Comparison of ENCODE assay signal across 18 mouse cellular contexts in genomic region chr17:29422337-29422736, GRCm38 (mm10).
DNase-seq lines count a peak whose midpoint lies in the region; ATAC-seq and TF ChIP-seq lines count a peak whose summit lies in the region.
"Had no signal": no experiment of that assay in that cellular context is flagged by ENCODE, and none has a peak within 500 bp of the region (broad histone marks: within the 10 kb centered on the region; RNA-seq: fewer than 3 reads in every experiment).

No protein-coding gene starts in this region.

- H3K9ac ChIP-seq in heart, postnatal 0 days (replicated peaks; ENCODE audit: low read depth, low read length), result no peak overlapping the region
- no peak overlapping the region for H3K9ac ChIP-seq in liver, postnatal 0 days (replicated peaks)
- no peak overlapping the region for H3K9ac ChIP-seq in liver, embryonic 11.5 days (ENCODE audit: low read depth, low read length)
- H3K9ac ChIP-seq: heart, embryonic 12.5 days; limb, embryonic 12.5 days; lung, embryonic 15.5 days; stomach, embryonic 15.5 days had no signal

- ATAC-seq in heart, postnatal 0 days (ENCODE audit: insufficient read depth, low read depth), result no peak
- no peak for ATAC-seq in liver, postnatal 0 days
- no peak for ATAC-seq in liver, embryonic 11.5 days (replicated peaks; ENCODE audit: low FRiP score)
- ATAC-seq: midbrain, embryonic 16.5 days; Patski had no signal

- peak overlapping the region; percentile 80; the same call in 1 of the 2 replicates for H3K27ac ChIP-seq in heart, postnatal 0 days (ENCODE audit: low read depth)
- H3K27ac ChIP-seq in liver, postnatal 0 days (ENCODE audit: low read depth), result no peak overlapping the region
- H3K27ac ChIP-seq in liver, embryonic 11.5 days (ENCODE audit: low read depth, low read length), result no peak overlapping the region
- H3K27ac ChIP-seq in bone marrow, adult 2 months (ENCODE audit: control insufficient read depth, insufficient read depth, low read depth, low read length, poor library complexity), result no peak overlapping the region
- H3K27ac ChIP-seq: forebrain, embryonic 10.5 days; limb, embryonic 12.5 days; lung, embryonic 15.5 days; stomach, embryonic 15.5 days had no signal

- WGBS in heart, postnatal 0 days, result 91% methylated on average over 6 of the region's 6 CpGs
- 87% methylated on average over 6 of the region's 6 CpGs for WGBS in liver, postnatal 0 days (ENCODE audit: insufficient replicate concordance)
- WGBS in liver, embryonic 11.5 days, result 88% methylated on average over 6 of the region's 6 CpGs
- 93% methylated on average over 6 of the region's 6 CpGs for WGBS in bone marrow, adult 2 months

- no peak overlapping the region for H3K4me3 ChIP-seq in heart, postnatal 0 days (ENCODE audit: low read depth, low read length)
- H3K4me3 ChIP-seq in liver, postnatal 0 days (ENCODE audit: low read depth, low read length), result no peak overlapping the region
- H3K4me3 ChIP-seq in liver, embryonic 11.5 days (ENCODE audit: low read depth, low read length), result no peak overlapping the region
- no peak overlapping the region for H3K4me3 ChIP-seq in E14TG2a.4 (replicated peaks; ENCODE audit: low read length)
- no peak overlapping the region for H3K4me3 ChIP-seq in bone marrow, adult 2 months (replicated peaks; ENCODE audit: control insufficient read depth, low read depth, low read length)
- H3K4me3 ChIP-seq: forebrain, embryonic 10.5 days; heart, embryonic 12.5 days; limb, embryonic 12.5 days; lung, embryonic 15.5 days; megakaryocyte, embryonic 14.5 days; stomach, embryonic 15.5 days had no signal

- no peaks in the 10 kb centered on the region for H3K36me3 ChIP-seq in heart, postnatal 0 days (replicated peaks; ENCODE audit: control insufficient read depth, insufficient read depth, low read length)
- H3K36me3 ChIP-seq in liver, postnatal 0 days (replicated peaks; ENCODE audit: insufficient read depth, low read length), result no peaks in the 10 kb centered on the region
- H3K36me3 ChIP-seq in liver, embryonic 11.5 days (ENCODE audit: control insufficient read depth, insufficient read depth, low read length), result no peaks in the 10 kb centered on the region
- H3K36me3 ChIP-seq in E14TG2a.4 (ENCODE audit: insufficient read depth, low read length), result no peaks in the 10 kb centered on the region
- H3K36me3 ChIP-seq: forebrain, embryonic 10.5 days; heart, embryonic 12.5 days; limb, embryonic 12.5 days; lung, embryonic 15.5 days; stomach, embryonic 15.5 days had no signal

- H3K27me3 ChIP-seq in heart, postnatal 0 days (ENCODE audit: control insufficient read depth, insufficient read depth, low read length), result no peaks in the 10 kb centered on the region
- H3K27me3 ChIP-seq in liver, postnatal 0 days (ENCODE audit: insufficient read depth, low read length), result no peaks in the 10 kb centered on the region
- H3K27me3 ChIP-seq in liver, embryonic 11.5 days (replicated peaks; ENCODE audit: control insufficient read depth, insufficient read depth, low read length), result no peaks in the 10 kb centered on the region
- H3K27me3 ChIP-seq in E14TG2a.4 (ENCODE audit: insufficient read depth, low read length), result peaks cover 10% of the 10 kb centered on the region
- H3K27me3 ChIP-seq: heart, embryonic 12.5 days; limb, embryonic 12.5 days; lung, embryonic 15.5 days; megakaryocyte, embryonic 14.5 days; Patski; stomach, embryonic 15.5 days had no signal

- no peak for TF ChIP-seq EP300 in heart, postnatal 0 days (IDR thresholded peaks at IDR 0.05; ENCODE audit: low read depth)
- TF ChIP-seq EP300 in liver, postnatal 0 days (IDR thresholded peaks at IDR 0.05; ENCODE audit: low read depth), result no peak

- H3K9me3 ChIP-seq in heart, postnatal 0 days (replicated peaks; ENCODE audit: control insufficient read depth, low read length), result no peaks in the 10 kb centered on the region
- no peaks in the 10 kb centered on the region for H3K9me3 ChIP-seq in liver, postnatal 0 days (ENCODE audit: low read length)
- no peaks in the 10 kb centered on the region for H3K9me3 ChIP-seq in liver, embryonic 11.5 days (ENCODE audit: control insufficient read depth, low read length)
- no peaks in the 10 kb centered on the region for H3K9me3 ChIP-seq in E14TG2a.4 (ENCODE audit: low read length)
- H3K9me3 ChIP-seq: forebrain, embryonic 10.5 days; heart, embryonic 12.5 days; limb, embryonic 12.5 days; lung, embryonic 15.5 days; megakaryocyte, embryonic 14.5 days; stomach, embryonic 15.5 days had no signal

- intact Hi-C loops in heart, postnatal 14 days (cut with DNase I), result loop anchor here (5.0 kb wide), 1 partner anchor 35 kb away; no protein-coding TSS in a partner anchor

- no peak for DNase-seq in heart, postnatal 0 days (ENCODE audit: low spot score)
- DNase-seq in heart, postnatal 14 days, result no peak
- DNase-seq in liver, postnatal 0 days, result no peak
- no peak for DNase-seq in liver, embryonic 11.5 days (ENCODE audit: low spot score)
- no peak for DNase-seq in frontal cortex, postnatal 25 days (ENCODE audit: low spot score in 2 of 2)
- DNase-seq in adrenal gland, postnatal 4 days (ENCODE audit: low spot score in 2 of 2), result no peak
- DNase-seq: cerebellum, postnatal 10 days; heart, postnatal 4 days had no signal

- H3K4me1 ChIP-seq in heart, postnatal 0 days (ENCODE audit: control insufficient read depth, insufficient read depth), result peaks cover 23% of the 10 kb centered on the region
- H3K4me1 ChIP-seq in liver, postnatal 0 days (ENCODE audit: insufficient read depth), result peaks cover 29% of the 10 kb centered on the region
- peaks cover 9% of the 10 kb centered on the region; the same call in 1 of the 2 replicates for H3K4me1 ChIP-seq in liver, embryonic 11.5 days (replicated peaks; ENCODE audit: control insufficient read depth, insufficient read depth, low read length)
- peaks cover 59% of the 10 kb centered on the region for H3K4me1 ChIP-seq in E14TG2a.4 (replicated peaks; ENCODE audit: low read depth, low read length)
- H3K4me1 ChIP-seq in bone marrow, adult 2 months (ENCODE audit: control insufficient read depth, insufficient read depth, low read length), result peaks cover 5% of the 10 kb centered on the region; the same call in 1 of the 2 replicates
- H3K4me1 ChIP-seq: lung, embryonic 15.5 days; stomach, embryonic 15.5 days had no signal

- H3K4me2 ChIP-seq in heart, postnatal 0 days (ENCODE audit: low read depth, low read length), result no peak overlapping the region
- no peak overlapping the region for H3K4me2 ChIP-seq in liver, postnatal 0 days (ENCODE audit: low read depth, low read length)
- no peak overlapping the region for H3K4me2 ChIP-seq in liver, embryonic 11.5 days
- H3K4me2 ChIP-seq: heart, embryonic 12.5 days; limb, embryonic 12.5 days; lung, embryonic 15.5 days; stomach, embryonic 15.5 days had no signal

- no peak for TF ChIP-seq POLR2A in bone marrow, adult 2 months (IDR thresholded peaks at IDR 0.05; ENCODE audit: borderline replicate concordance, control insufficient read depth, low read depth, low read length)

- TF ChIP-seq CTCF in heart, postnatal 0 days (IDR thresholded peaks at IDR 0.05; ENCODE audit: low read depth), result peak; percentile 39
- peak; percentile 61 for TF ChIP-seq CTCF in liver, postnatal 0 days (IDR thresholded peaks at IDR 0.05; ENCODE audit: low read depth)
- peak; percentile 66 for TF ChIP-seq CTCF in E14TG2a.4 (conservative IDR thresholded peaks at IDR 0.05; ENCODE audit: low read length)
- TF ChIP-seq CTCF in bone marrow, adult 2 months (IDR thresholded peaks at IDR 0.05; ENCODE audit: control insufficient read depth, insufficient read depth, low read length), result peak; percentile 35; the same call in 1 of the 2 replicates
